Mouse (Mus musculus): ENCODE data around the gene Foxp1. TPM values are rescaled to one million over a fixed set of nuclear protein-coding genes. Genes with fewer than 3 reads are reported as not detected.

Foxp1 gene
- total and polyA plus RNA-seq, 3 experiments, result 57.4 to 88.1 (median 79.8) TPM

GRCm38 (mm10) chr6:99070710-99071109 lies 451.8 kb downstream of the Foxp1 start:
- no peak for DNase-seq (ENCODE audit: low spot score)
- TF ChIP-seq TAL1 (conservative IDR thresholded peaks at IDR 0.05; ENCODE audit: low read depth, low read length), result no peak
- no peak for TF ChIP-seq GATA2 (IDR thresholded peaks at IDR 0.05; ENCODE audit: borderline replicate concordance, low read depth, low read length)
- TF ChIP-seq POLR2AphosphoS5 (IDR thresholded peaks at IDR 0.05; ENCODE audit: insufficient replicate concordance, low read depth, low read length), result no peak
- no peak for TF ChIP-seq GATA1 (IDR thresholded peaks at IDR 0.05; ENCODE audit: borderline replicate concordance, low read length)
- TF ChIP-seq CTCF (IDR thresholded peaks at IDR 0.05; ENCODE audit: low read depth, low read length), result no peak
- H3K36me3 ChIP-seq (replicated peaks), result peaks cover 85% of the 10 kb centered on the region
- no peaks in the 10 kb centered on the region for H3K27me3 ChIP-seq (ENCODE audit: insufficient read depth, low read length)
- H3K4me1 ChIP-seq (ENCODE audit: insufficient read depth, low read depth, low read length), result no peaks in the 10 kb centered on the region
- peaks cover 8% of the 10 kb centered on the region for H3K9me3 ChIP-seq (replicated peaks)
- ATAC-seq (ENCODE audit: extremely low read depth, insufficient number of reproducible peaks, low FRiP score, poor library complexity, severe bottlenecking), result no peak
- H3K4me3 ChIP-seq (ENCODE audit: low read depth, low read length), result no peak overlapping the region

GRCm38 (mm10) chr6:99069726-99070125 lies 452.8 kb downstream of the Foxp1 start:
- TF ChIP-seq POLR2AphosphoS5 (IDR thresholded peaks at IDR 0.05; ENCODE audit: insufficient replicate concordance, low read depth, low read length) (no peak), GATA2 (IDR thresholded peaks at IDR 0.05; ENCODE audit: borderline replicate concordance, low read depth, low read length) (no peak), GATA1 (IDR thresholded peaks at IDR 0.05; ENCODE audit: borderline replicate concordance, low read length) (no peak), CTCF (IDR thresholded peaks at IDR 0.05; ENCODE audit: low read depth, low read length) (no peak), TAL1 (conservative IDR thresholded peaks at IDR 0.05; ENCODE audit: low read depth, low read length) (no peak)
- Histone ChIP-seq H3K4me3 (ENCODE audit: low read depth, low read length) (no peak overlapping the region), H3K27me3 (ENCODE audit: insufficient read depth, low read length) (no peaks in the 10 kb centered on the region), H3K9me3 (replicated peaks) (peaks cover under 1% of the 10 kb centered on the region), H3K4me1 (ENCODE audit: insufficient read depth, low read depth, low read length) (no peaks in the 10 kb centered on the region), H3K36me3 (replicated peaks) (peaks cover 84% of the 10 kb centered on the region)
- no peak for ATAC-seq (ENCODE audit: extremely low read depth, insufficient number of reproducible peaks, low FRiP score, poor library complexity, severe bottlenecking)
- DNase-seq (ENCODE audit: low spot score), result no peak

- DNase-seq (ENCODE audit: low spot score), result no peak
- H3K36me3 ChIP-seq (replicated peaks), result peaks cover 71% of the 10 kb centered on the region
- no peaks in the 10 kb centered on the region for H3K4me1 ChIP-seq (ENCODE audit: insufficient read depth, low read depth, low read length)
- TF ChIP-seq TAL1 (conservative IDR thresholded peaks at IDR 0.05; ENCODE audit: low read depth, low read length), result no peak
- no peak for TF ChIP-seq CTCF (IDR thresholded peaks at IDR 0.05; ENCODE audit: low read depth, low read length)
- TF ChIP-seq GATA1 (IDR thresholded peaks at IDR 0.05; ENCODE audit: borderline replicate concordance, low read length), result no peak
- TF ChIP-seq GATA2 (IDR thresholded peaks at IDR 0.05; ENCODE audit: borderline replicate concordance, low read depth, low read length), result no peak
- no peak overlapping the region for H3K4me3 ChIP-seq (ENCODE audit: low read depth, low read length)
- H3K9me3 ChIP-seq (replicated peaks), result no peaks in the 10 kb centered on the region
- H3K27me3 ChIP-seq (ENCODE audit: insufficient read depth, low read length), result no peaks in the 10 kb centered on the region
- no peak for ATAC-seq (ENCODE audit: extremely low read depth, insufficient number of reproducible peaks, low FRiP score, poor library complexity, severe bottlenecking)
Measured at GRCm38 (mm10) chr6:99065569-99066353, 456.8 kb downstream of the Foxp1 start.

- no peak overlapping the region for H3K4me3 ChIP-seq (ENCODE audit: low read depth, low read length)
- H3K36me3 ChIP-seq (replicated peaks), result peaks cover 58% of the 10 kb centered on the region
- DNase-seq (ENCODE audit: low spot score) (no peak), ATAC-seq (ENCODE audit: extremely low read depth, insufficient number of reproducible peaks, low FRiP score, poor library complexity, severe bottlenecking) (no peak)
- H3K4me1 ChIP-seq (ENCODE audit: insufficient read depth, low read depth, low read length), result no peaks in the 10 kb centered on the region
- TF ChIP-seq TAL1 (conservative IDR thresholded peaks at IDR 0.05; ENCODE audit: low read depth, low read length) (no peak), POLR2AphosphoS5 (IDR thresholded peaks at IDR 0.05; ENCODE audit: insufficient replicate concordance, low read depth, low read length) (no peak), GATA1 (IDR thresholded peaks at IDR 0.05; ENCODE audit: borderline replicate concordance, low read length) (no peak), CTCF (IDR thresholded peaks at IDR 0.05; ENCODE audit: low read depth, low read length) (no peak), GATA2 (IDR thresholded peaks at IDR 0.05; ENCODE audit: borderline replicate concordance, low read depth, low read length) (no peak)
- H3K9me3 ChIP-seq (replicated peaks), result no peaks in the 10 kb centered on the region
- H3K27me3 ChIP-seq (ENCODE audit: insufficient read depth, low read length), result no peaks in the 10 kb centered on the region
Measured at GRCm38 (mm10) chr6:99063982-99064484, 458.5 kb downstream of the Foxp1 start.

- TF ChIP-seq GATA2 (IDR thresholded peaks at IDR 0.05; ENCODE audit: borderline replicate concordance, low read depth, low read length) (no peak), GATA1 (IDR thresholded peaks at IDR 0.05; ENCODE audit: borderline replicate concordance, low read length) (no peak), CTCF (IDR thresholded peaks at IDR 0.05; ENCODE audit: low read depth, low read length) (no peak), POLR2AphosphoS5 (IDR thresholded peaks at IDR 0.05; ENCODE audit: insufficient replicate concordance, low read depth, low read length) (no peak)
- DNase-seq (ENCODE audit: low spot score) (no peak), ATAC-seq (ENCODE audit: extremely low read depth, insufficient number of reproducible peaks, low FRiP score, poor library complexity, severe bottlenecking) (no peak)
- Histone ChIP-seq H3K4me3 (ENCODE audit: low read depth, low read length) (no peak overlapping the region), H3K4me1 (ENCODE audit: insufficient read depth, low read depth, low read length) (no peaks in the 10 kb centered on the region), H3K9me3 (replicated peaks) (no peaks in the 10 kb centered on the region), H3K36me3 (replicated peaks) (peaks cover 57% of the 10 kb centered on the region), H3K27me3 (ENCODE audit: insufficient read depth, low read length) (no peaks in the 10 kb centered on the region)
Measured at GRCm38 (mm10) chr6:99062931-99063330, 459.6 kb downstream of the Foxp1 start.

GRCm38 (mm10) chr6:99058688-99059087 lies 463.8 kb downstream of the Foxp1 start:
- Histone ChIP-seq H3K9me3 (replicated peaks) (no peaks in the 10 kb centered on the region), H3K36me3 (replicated peaks) (peaks cover 54% of the 10 kb centered on the region), H3K27me3 (ENCODE audit: insufficient read depth, low read length) (no peaks in the 10 kb centered on the region), H3K4me3 (ENCODE audit: low read depth, low read length) (no peak overlapping the region), H3K4me1 (ENCODE audit: insufficient read depth, low read depth, low read length) (peaks cover 5% of the 10 kb centered on the region; the same call in 1 of the 2 replicates)
- no peak for ATAC-seq (ENCODE audit: extremely low read depth, insufficient number of reproducible peaks, low FRiP score, poor library complexity, severe bottlenecking)
- DNase-seq (ENCODE audit: low spot score), result no peak
- no peak for TF ChIP-seq CTCF (IDR thresholded peaks at IDR 0.05; ENCODE audit: low read depth, low read length)

Measured in G1E (cell line).